Mouse (Mus musculus): ENCODE measurements at regions not wholly inside any gene's neighbourhood (a gene's known extent, or its start where the extent isn't known, plus 50 kb on each side); places are given as distances from the start of the nearest gene placed in this dataset.
A peak's percentile ranks its signal among the peaks of the same experiment; 100 is the strongest.

GRCm38 (mm10) chr13:87410066-87410465 is 1363.4 kb upstream of the Cox7c start:
- DNase-seq = peak; percentile 42
